Mouse (Mus musculus): ENCODE measurements around the gene 2310061I04Rik.
A peak's percentile ranks its signal among the peaks of the same experiment; 100 is the strongest.

2310061I04Rik gene

GRCm38 (mm10) chr17:35869346-35870067 is 27.7 kb downstream of the 2310061I04Rik start:
- DNase-seq = peak in 1 of 2 experiments; percentile 40

GRCm38 (mm10) chr17:35868961-35869345 is 28.3 kb downstream of the 2310061I04Rik start:
- no peak for DNase-seq

- DNase-seq = peak in 1 of 2 experiments; percentile 22
Observed at GRCm38 (mm10) chr17:35868165-35868820, 28.9 kb downstream of the 2310061I04Rik start.

- peak; percentile 34 to 50 for DNase-seq
Observed at GRCm38 (mm10) chr17:35866911-35867890, 30.0 kb downstream of the 2310061I04Rik start.

GRCm38 (mm10) chr17:35866281-35866831 is 30.9 kb downstream of the 2310061I04Rik start:
- peak; percentile 56 to 63 for DNase-seq

GRCm38 (mm10) chr17:35865481-35866280 is 31.6 kb downstream of the 2310061I04Rik start, which contains the start of gene Ppp1r18:
Gene Ppp1r18 (plus strand): TSS chr17:35865593.
- DNase-seq = peak; percentile 71 to 73

GRCm38 (mm10) chr17:35864832-35865353 is 32.3 kb downstream of the 2310061I04Rik start:
- DNase-seq = no peak

- DNase-seq = peak; percentile 90 to 93
Observed at GRCm38 (mm10) chr17:35861198-35861857, 35.9 kb downstream of the 2310061I04Rik start, which contains the start of gene Nrm. Gene Nrm (plus strand): TSS chr17:35861318.

- no peak for DNase-seq
Observed at GRCm38 (mm10) chr17:35860831-35861197, 36.4 kb downstream of the 2310061I04Rik start.

GRCm38 (mm10) chr17:35859835-35860234 is 37.4 kb downstream of the 2310061I04Rik start:
- no peak for DNase-seq

- DNase-seq = no peak
Observed at GRCm38 (mm10) chr17:35859371-35859770, 37.9 kb downstream of the 2310061I04Rik start.

GRCm38 (mm10) chr17:35850974-35851373 is 46.3 kb downstream of the 2310061I04Rik start:
- DNase-seq = no peak

- no peak for DNase-seq
Observed at GRCm38 (mm10) chr17:35848112-35848511, 49.1 kb downstream of the 2310061I04Rik start.

GRCm38 (mm10) chr17:35843514-35843913 is 53.7 kb downstream of the 2310061I04Rik start:
- DNase-seq = no peak
